Mouse (Mus musculus) liver, embryonic 14.5 days (tissue): ENCODE data around the gene Kirrel3.

Experiments
- CTCF ChIP-seq: IDR thresholded peaks from 2 replicates; pipeline ENCODE4 v1.5.1; 2016; ENCODE audit warnings: antibody characterized with exemption, low read depth, control low read depth
- EP300 ChIP-seq: IDR thresholded peaks from 2 replicates; pipeline ENCODE4 v1.6.1; 2016; ENCODE audit warnings: antibody characterized with exemption, low read depth

- TF ChIP-seq CTCF (no peak), EP300 (no peak)
Observed at GRCm38 (mm10) chr9:34993467-34994211, 507.9 kb downstream of the Kirrel3 start.
